Comparison of ENCODE assay signal across 8 mouse cellular contexts in the genomic region with DNA sequence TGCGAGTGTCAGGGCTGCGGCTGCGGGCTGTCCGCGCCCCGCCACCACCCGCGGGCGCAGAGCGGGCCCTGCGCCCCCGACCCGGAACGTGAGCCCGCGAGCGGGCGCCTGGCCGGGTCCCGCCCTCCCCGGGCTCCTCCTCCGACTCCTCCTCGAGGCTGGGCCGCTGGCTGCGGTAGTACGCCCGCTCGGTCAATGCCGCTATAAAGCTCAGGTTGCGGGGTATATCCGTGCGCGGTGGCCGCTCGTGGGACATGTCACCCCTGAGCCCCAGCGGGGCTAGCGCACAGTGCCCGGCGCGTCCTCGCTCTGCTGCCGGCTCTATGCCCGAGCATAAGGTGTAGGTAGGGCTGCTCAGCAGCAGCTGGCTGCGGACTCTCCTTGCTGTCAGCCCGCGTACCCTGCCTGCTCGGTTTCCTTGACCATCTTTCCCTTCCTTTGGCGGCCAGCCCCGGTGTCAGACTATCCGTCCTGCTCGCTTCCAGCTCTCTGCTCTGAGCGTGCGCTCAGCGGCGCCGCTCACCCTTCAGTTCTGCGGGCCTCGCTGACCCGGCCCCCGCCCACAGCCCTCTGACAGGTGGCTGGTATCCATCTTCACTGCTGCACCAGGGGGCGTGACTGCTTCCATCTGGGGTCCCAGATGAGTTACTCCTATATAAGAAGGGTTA. TPM values are rescaled to one million over a fixed set of nuclear protein-coding genes. Genes with fewer than 3 reads are reported as not detected.
DNase-seq lines count a peak whose midpoint lies in the region; ATAC-seq and TF ChIP-seq lines count a peak whose summit lies in the region.

A gene (minus strand): TSS at position 503 of the 668 bp plus-strand sequence.

- H3K4me2 ChIP-seq in hindbrain, embryonic 13.5 days: peak within 1 kb of the TSS; percentile 98

- ATAC-seq in hindbrain, embryonic 13.5 days (ENCODE audit: low FRiP score): no peak; the same call in none of the 2 replicates

- under 1% methylated on average over 56 of the region's 61 CpGs for WGBS in hindbrain, embryonic 13.5 days
- WGBS in macrophage (ENCODE audit: missing documents): 1% methylated on average over 35 of the region's 61 CpGs

- intact Hi-C loops in left cerebral cortex, adult 2 months (cut with DNase I): no loop called here

- no peaks in the 10 kb centered on the region for H3K79me2 ChIP-seq in macrophage (ENCODE audit: inconsistent target)

- peak within 1 kb of the TSS; percentile 95 for H3K27ac ChIP-seq in hindbrain, embryonic 13.5 days
- H3K27ac ChIP-seq in left cerebral cortex, adult 2 months: peak within 1 kb of the TSS; percentile 97
- H3K27ac ChIP-seq in macrophage: no peak within 1 kb of the TSS

- peak within 1 kb of the TSS; percentile 89 for H3K9ac ChIP-seq in hindbrain, embryonic 13.5 days

- peak; percentile 75 for DNase-seq in R1 (ENCODE audit: low read depth, low spot score)
- peak; percentile 86 to 87 for DNase-seq in cerebellum, postnatal 25 days
- DNase-seq in frontal cortex, postnatal 36 days (ENCODE audit: low spot score in 2 of 2): peak; percentile 64 to 66
- DNase-seq in left cerebral cortex, adult 2 months (ENCODE audit: extremely low spot score in 1 of 2, low spot score in 2 of 2): peak; percentile 66 to 70
- peak; percentile 75 to 79 for DNase-seq in right cerebral cortex, postnatal 10 days (ENCODE audit: low spot score in 2 of 2)
- DNase-seq in yolk sac, embryonic 10.5 days (ENCODE audit: low spot score): peak; percentile 79

- TF ChIP-seq CTCF in left cerebral cortex, adult 2 months (IDR thresholded peaks at IDR 0.05): no peak; the same call in 1 of the 2 replicates

- peaks cover 9% of the 10 kb centered on the region for H3K27me3 ChIP-seq in hindbrain, embryonic 13.5 days

- no peaks in the 10 kb centered on the region for H3K36me3 ChIP-seq in hindbrain, embryonic 13.5 days
- H3K36me3 ChIP-seq in macrophage (ENCODE audit: inconsistent target): no peaks in the 10 kb centered on the region

- H3K9me3 ChIP-seq in hindbrain, embryonic 13.5 days: no peaks in the 10 kb centered on the region

- peak within 1 kb of the TSS; percentile 73 for H3K4me3 ChIP-seq in hindbrain, embryonic 13.5 days
- H3K4me3 ChIP-seq in left cerebral cortex, adult 2 months: peak within 1 kb of the TSS; percentile 96
- H3K4me3 ChIP-seq in macrophage (ENCODE audit: inconsistent target): peak within 1 kb of the TSS; percentile 60

- H3K4me1 ChIP-seq in hindbrain, embryonic 13.5 days (replicated peaks): peaks cover 16% of the 10 kb centered on the region

RNA-seq across cellular contexts. Expression of the gene that starts here (rescaled TPM):
- polyA plus RNA-seq in hindbrain, embryonic 13.5 days (2015; fragmentation: Nextera tagmentation; extraction: Ambion mirVana): 1.5 and 2.4 TPM in 2 replicates
- 10 to 100 TPM; 18.6 to 21.2 TPM for total RNA-seq in left cerebral cortex, adult 2 months (2021)
- 10 to 100 TPM in 12 of 26 experiments, 1 to 10 TPM in 14; 2.9 to 25.7 (median 7.7) TPM for total RNA-seq in macrophage (2018; cell fraction: chromatin; rRNA removed)
- 10 to 100 TPM in 25 of 26 experiments, 1 to 10 TPM in 1; 9.6 to 26.5 (median 15.9) TPM for total RNA-seq in macrophage (2018; cell fraction: cytosol; rRNA removed)
- total RNA-seq in macrophage (2018; cell fraction: nucleus; rRNA removed): 10 to 100 TPM in 19 of 26 experiments, 1 to 10 TPM in 7; 7.2 to 45.8 (median 12.8) TPM
- polyA plus RNA-seq in macrophage (2018): 9.4 to 27.5 TPM (median 11.3 TPM) in 3 replicates
